Mouse (Mus musculus) c-Kit-positive CD71-positive TER-119-positive erythroid progenitor cells, embryonic 14.5 days (primary cell): ENCODE results near the gene Crebzf.

Experiments used
- DNase-seq: peaks from one replicate; pipeline ENCODE4 v3.0.0-alpha.2; 2013; ENCODE audit warnings: low spot score

Crebzf gene

DNA sequence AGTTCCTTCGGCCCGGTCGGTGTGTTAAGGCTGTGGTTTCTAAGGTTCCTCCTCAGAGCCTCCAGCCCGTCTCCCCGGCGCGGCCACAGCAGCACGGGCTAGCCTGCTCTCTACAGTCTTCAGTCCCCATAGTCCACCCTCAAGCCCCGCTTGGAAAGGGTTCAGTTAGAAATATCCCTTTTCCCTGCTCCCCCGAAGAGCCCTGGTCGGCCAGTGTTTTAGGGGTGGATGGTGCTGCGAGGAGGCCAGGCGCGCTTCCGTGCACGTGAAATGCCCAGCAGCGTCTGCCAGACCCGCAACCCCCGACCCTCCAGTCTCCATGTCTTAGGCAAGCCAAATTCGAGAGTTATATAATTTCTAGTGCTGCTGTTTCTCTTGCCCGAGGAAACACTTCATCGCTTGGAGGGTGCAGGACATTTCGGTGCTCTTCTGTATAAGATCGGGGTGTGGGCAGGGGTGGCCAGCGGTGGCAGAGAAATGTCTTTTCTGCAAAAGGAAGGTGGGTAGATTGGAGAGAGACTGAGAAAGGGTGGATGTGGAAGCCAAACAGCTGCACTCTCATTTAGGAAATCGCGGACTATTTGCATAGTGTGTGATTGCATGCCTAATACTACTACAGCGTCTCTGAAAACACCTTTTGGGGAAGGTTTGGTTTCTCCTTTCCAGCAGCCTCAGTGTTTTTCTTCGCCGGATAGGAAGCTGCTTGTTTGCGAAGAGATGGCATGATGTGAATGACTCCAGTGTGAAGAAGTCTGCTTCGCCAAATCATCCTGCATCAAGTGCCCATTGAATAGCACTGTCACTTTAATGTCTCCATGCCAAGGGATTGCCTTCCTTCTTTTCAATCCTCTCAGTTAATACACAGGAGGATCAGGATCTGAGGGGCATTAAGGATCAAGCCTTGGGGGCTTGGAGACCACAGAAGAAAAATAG lies 34.0 kb downstream of the Crebzf start, which contains the start of gene Dlg2:
Gene Dlg2, plus strand, starts transcription at position 360 of the 933 bp plus-strand sequence.
- DNase-seq: no peak

DNA sequence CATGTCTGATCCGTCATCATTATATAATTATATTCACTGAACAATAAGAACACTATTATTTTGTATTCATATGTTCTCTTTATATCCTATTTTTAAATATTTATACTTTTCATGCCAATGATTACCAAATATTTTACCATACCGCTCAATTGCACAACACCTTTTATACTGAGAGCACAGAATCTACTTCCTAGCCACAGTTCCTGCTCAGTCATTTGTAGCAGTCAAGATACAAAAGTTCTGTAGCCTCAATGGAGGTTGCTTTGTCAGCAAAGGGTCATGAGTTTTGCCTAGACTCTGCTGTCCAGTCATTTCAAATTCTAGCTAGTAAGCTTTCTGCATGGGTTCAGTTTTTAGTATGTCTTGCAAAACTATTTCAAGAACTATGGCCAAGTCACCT lies 40.1 kb downstream of the Crebzf start:
- DNase-seq: no peak
